Mouse (Mus musculus) erythroblast, embryonic 14.5 days (primary cell): ENCODE results near the gene Pde3a. TPM values are rescaled to one million over a fixed set of nuclear protein-coding genes. Genes with fewer than 3 reads are reported as not detected.

Source experiments
- H3K27me3 ChIP-seq: 2 replicates; pipeline ENCODE4 v1.6.1; 2012; ENCODE audit warnings: inconsistent platforms; ENCODE audit not compliant: control insufficient read depth
- H3K36me3 ChIP-seq: 2 replicates; pipeline ENCODE4 v1.6.1; 2012; ENCODE audit warnings: mild to moderate bottlenecking, inconsistent platforms; ENCODE audit not compliant: control insufficient read depth
- H3K4me1 ChIP-seq: 2 replicates; pipeline ENCODE4 v1.6.1; 2012; ENCODE audit warnings: inconsistent platforms; ENCODE audit not compliant: control insufficient read depth
- H3K4me3 ChIP-seq: replicated peaks from 2 replicates; pipeline ENCODE3; 2012; ENCODE audit warnings: moderate library complexity, mild to moderate bottlenecking, inconsistent platforms
- H3K9me3 ChIP-seq: 2 replicates; pipeline ENCODE4 v1.6.1; 2012; ENCODE audit warnings: low read length, inconsistent platforms, mixed read lengths; ENCODE audit not compliant: control insufficient read depth
- GATA1 ChIP-seq: IDR thresholded peaks from 2 replicates; pipeline ENCODE4 v1.6.1; 2012; ENCODE audit warnings: low read length, inconsistent platforms, mixed read lengths
- TAL1 ChIP-seq: IDR thresholded peaks from 3 replicates; pipeline ENCODE4 v1.6.1; 2012; ENCODE audit warnings: low read length, inconsistent platforms, mixed read lengths
- polyA plus RNA-seq: library from polyadenylated mRNA; stranded (reverse); fragments of >175 nt; gene quantifications from 2 replicates; pipeline ENCODE4 v1.2.3, GENCODE M21; 2012

Gene Pde3a
- polyA plus RNA-seq, 1 experiment, result not detected

GRCm38 (mm10) chr6:141281685-141282084 lies 32.6 kb downstream of the Pde3a start:
- no peaks in the 10 kb centered on the region for H3K4me1 ChIP-seq
- no peak overlapping the region for H3K4me3 ChIP-seq
- H3K36me3 ChIP-seq, result no peaks in the 10 kb centered on the region
- H3K9me3 ChIP-seq, result no peaks in the 10 kb centered on the region
- H3K27me3 ChIP-seq, result no peaks in the 10 kb centered on the region
- TF ChIP-seq TAL1 (no peak), GATA1 (no peak)

- no peak for TF ChIP-seq TAL1
- TF ChIP-seq GATA1, result no peak
These were observed 33.7 kb downstream of the Pde3a start for GRCm38 (mm10) chr6:141282796-141283195.

GRCm38 (mm10) chr6:141291195-141291594 lies 42.1 kb downstream of the Pde3a start:
- no peaks in the 10 kb centered on the region for H3K27me3 ChIP-seq
- TF ChIP-seq GATA1 (no peak), TAL1 (no peak)
- H3K4me1 ChIP-seq, result no peaks in the 10 kb centered on the region
- no peaks in the 10 kb centered on the region; the same call in 1 of the 2 replicates for H3K9me3 ChIP-seq
- H3K4me3 ChIP-seq, result no peak overlapping the region
- no peaks in the 10 kb centered on the region for H3K36me3 ChIP-seq

More at GRCm38 (mm10) chr6:141282796-141283195, 33.7 kb downstream of the Pde3a start:
- Histone ChIP-seq H3K27me3 (no peaks in the 10 kb centered on the region), H3K36me3 (no peaks in the 10 kb centered on the region), H3K4me3 (no peak overlapping the region), H3K4me1 (no peaks in the 10 kb centered on the region), H3K9me3 (no peaks in the 10 kb centered on the region; the same call in 1 of the 2 replicates)

- Histone ChIP-seq H3K4me1 (no peaks in the 10 kb centered on the region), H3K36me3 (no peaks in the 10 kb centered on the region), H3K4me3 (no peak overlapping the region), H3K27me3 (no peaks in the 10 kb centered on the region), H3K9me3 (no peaks in the 10 kb centered on the region)
- TF ChIP-seq TAL1 (no peak), GATA1 (no peak)
These were observed 43.9 kb downstream of the Pde3a start for GRCm38 (mm10) chr6:141292826-141293459.

GRCm38 (mm10) chr6:141293460-141293853 lies 44.4 kb downstream of the Pde3a start:
- Histone ChIP-seq H3K36me3 (no peaks in the 10 kb centered on the region), H3K4me3 (no peak overlapping the region), H3K27me3 (no peaks in the 10 kb centered on the region), H3K4me1 (no peaks in the 10 kb centered on the region), H3K9me3 (no peaks in the 10 kb centered on the region)
- no peak for TF ChIP-seq GATA1
- no peak for TF ChIP-seq TAL1

GRCm38 (mm10) chr6:141295264-141295663 lies 46.2 kb downstream of the Pde3a start:
- no peaks in the 10 kb centered on the region for H3K36me3 ChIP-seq
- TF ChIP-seq GATA1, result no peak
- TF ChIP-seq TAL1, result no peak
- peaks cover 3% of the 10 kb centered on the region; the same call in 1 of the 2 replicates for H3K9me3 ChIP-seq
- H3K4me1 ChIP-seq, result no peaks in the 10 kb centered on the region
- H3K4me3 ChIP-seq, result no peak overlapping the region
- no peaks in the 10 kb centered on the region for H3K27me3 ChIP-seq

- no peaks in the 10 kb centered on the region for H3K4me1 ChIP-seq
- TF ChIP-seq TAL1, result no peak
- no peak for TF ChIP-seq GATA1
These were observed 53.0 kb downstream of the Pde3a start for GRCm38 (mm10) chr6:141301750-141302748.

GRCm38 (mm10) chr6:141302842-141303241 lies 53.8 kb downstream of the Pde3a start:
- Histone ChIP-seq H3K36me3 (no peaks in the 10 kb centered on the region), H3K4me1 (no peaks in the 10 kb centered on the region), H3K9me3 (peaks cover 3% of the 10 kb centered on the region; the same call in 1 of the 2 replicates), H3K4me3 (no peak overlapping the region), H3K27me3 (no peaks in the 10 kb centered on the region)
- TF ChIP-seq TAL1, result no peak
- no peak for TF ChIP-seq GATA1

More at GRCm38 (mm10) chr6:141301750-141302748, 53.0 kb downstream of the Pde3a start:
- peaks cover 3% of the 10 kb centered on the region; the same call in 1 of the 2 replicates for H3K9me3 ChIP-seq
- H3K4me3 ChIP-seq, result no peak overlapping the region
- H3K36me3 ChIP-seq, result no peaks in the 10 kb centered on the region
- no peaks in the 10 kb centered on the region for H3K27me3 ChIP-seq

- Histone ChIP-seq H3K4me3 (no peak overlapping the region), H3K27me3 (no peaks in the 10 kb centered on the region), H3K4me1 (no peaks in the 10 kb centered on the region), H3K36me3 (no peaks in the 10 kb centered on the region), H3K9me3 (no peaks in the 10 kb centered on the region)
- TF ChIP-seq TAL1, result no peak
- no peak for TF ChIP-seq GATA1
These were observed 58.3 kb downstream of the Pde3a start for GRCm38 (mm10) chr6:141307326-141307725.
